Mouse (Mus musculus): ENCODE data around the gene Spryd3. TPM values are rescaled to one million over a fixed set of nuclear protein-coding genes. Genes with fewer than 3 reads are reported as not detected.

The Spryd3 gene
- polyA plus RNA-seq, 1 experiment: 35.5 TPM

GRCm38 (mm10) chr15:102147674-102148402, 11.8 kb upstream of the Spryd3 start:
- TF ChIP-seq CTCF (IDR thresholded peaks at IDR 0.05; ENCODE audit: borderline replicate concordance, insufficient read depth, low read length) (no peak), POLR2A (IDR thresholded peaks at IDR 0.05; ENCODE audit: low read depth, low read length) (no peak)
- H3K4me1 ChIP-seq (ENCODE audit: control insufficient read depth, insufficient read depth, low read length): peaks cover 29% of the 10 kb centered on the region
- H3K27ac ChIP-seq (ENCODE audit: insufficient read depth, low read length): peak overlapping the region; percentile 34; the same call in 1 of the 2 replicates
- no peak overlapping the region for H3K4me3 ChIP-seq (ENCODE audit: insufficient read depth, low read length)

- TF ChIP-seq CTCF (IDR thresholded peaks at IDR 0.05; ENCODE audit: borderline replicate concordance, insufficient read depth, low read length) (peak; percentile 40; the same call in 1 of the 2 replicates), POLR2A (IDR thresholded peaks at IDR 0.05; ENCODE audit: low read depth, low read length) (no peak)
- Histone ChIP-seq H3K4me1 (ENCODE audit: control insufficient read depth, insufficient read depth, low read length) (peaks cover 33% of the 10 kb centered on the region), H3K27ac (ENCODE audit: insufficient read depth, low read length) (no peak overlapping the region), H3K4me3 (ENCODE audit: insufficient read depth, low read length) (no peak overlapping the region)
These were observed 10.8 kb upstream of the Spryd3 start for GRCm38 (mm10) chr15:102146882-102147281.

- H3K27ac ChIP-seq (ENCODE audit: insufficient read depth, low read length): peak overlapping the region; percentile 29
- TF ChIP-seq POLR2A (IDR thresholded peaks at IDR 0.05; ENCODE audit: low read depth, low read length) (no peak), CTCF (IDR thresholded peaks at IDR 0.05; ENCODE audit: borderline replicate concordance, insufficient read depth, low read length) (no peak)
- H3K4me1 ChIP-seq (ENCODE audit: control insufficient read depth, insufficient read depth, low read length): peaks cover 32% of the 10 kb centered on the region
- H3K4me3 ChIP-seq (ENCODE audit: insufficient read depth, low read length): no peak overlapping the region
These were observed 10.1 kb upstream of the Spryd3 start for GRCm38 (mm10) chr15:102146089-102146488.

GRCm38 (mm10) chr15:102145330-102145729, 9.3 kb upstream of the Spryd3 start:
- H3K4me3 ChIP-seq (ENCODE audit: insufficient read depth, low read length): 0 out of 2 replicates have a peak overlapping the region, but pooled peaks have one; percentile 42
- TF ChIP-seq CTCF (IDR thresholded peaks at IDR 0.05; ENCODE audit: borderline replicate concordance, insufficient read depth, low read length): no peak
- peak overlapping the region; percentile 60 for H3K27ac ChIP-seq (ENCODE audit: insufficient read depth, low read length)
- peaks cover 26% of the 10 kb centered on the region for H3K4me1 ChIP-seq (ENCODE audit: control insufficient read depth, insufficient read depth, low read length)

- Histone ChIP-seq H3K27ac (ENCODE audit: insufficient read depth, low read length) (peak overlapping the region; percentile 60), H3K4me1 (ENCODE audit: control insufficient read depth, insufficient read depth, low read length) (peaks cover 23% of the 10 kb centered on the region), H3K4me3 (ENCODE audit: insufficient read depth, low read length) (peak overlapping the region; percentile 42)
- TF ChIP-seq CTCF (IDR thresholded peaks at IDR 0.05; ENCODE audit: borderline replicate concordance, insufficient read depth, low read length) (no peak), POLR2A (IDR thresholded peaks at IDR 0.05; ENCODE audit: low read depth, low read length) (no peak)
These were observed 8.7 kb upstream of the Spryd3 start for GRCm38 (mm10) chr15:102144726-102145125.

- H3K4me1 ChIP-seq (ENCODE audit: control insufficient read depth, insufficient read depth, low read length): peaks cover 23% of the 10 kb centered on the region
- TF ChIP-seq POLR2A (IDR thresholded peaks at IDR 0.05; ENCODE audit: low read depth, low read length) (no peak; the same call in 1 of the 2 replicates), CTCF (IDR thresholded peaks at IDR 0.05; ENCODE audit: borderline replicate concordance, insufficient read depth, low read length) (no peak)
- H3K4me3 ChIP-seq (ENCODE audit: insufficient read depth, low read length): peak within 1 kb of the TSS; percentile 42
- H3K27ac ChIP-seq (ENCODE audit: insufficient read depth, low read length): peak within 1 kb of the TSS; percentile 60
These were observed 8.3 kb upstream of the Spryd3 start, which contains the start of gene Igfbp6 for GRCm38 (mm10) chr15:102144274-102144711. Gene Igfbp6, plus strand, starts transcription at chr15:102144362.

GRCm38 (mm10) chr15:102142914-102143912, 7.2 kb upstream of the Spryd3 start:
- H3K27ac ChIP-seq (ENCODE audit: insufficient read depth, low read length): peak overlapping the region; percentile 60
- TF ChIP-seq POLR2A (IDR thresholded peaks at IDR 0.05; ENCODE audit: low read depth, low read length): peak; percentile 72
- TF ChIP-seq CTCF (IDR thresholded peaks at IDR 0.05; ENCODE audit: borderline replicate concordance, insufficient read depth, low read length): no peak

GRCm38 (mm10) chr15:102141120-102141519, 5.1 kb upstream of the Spryd3 start:
- no peak overlapping the region for H3K27ac ChIP-seq (ENCODE audit: insufficient read depth, low read length)
- H3K4me3 ChIP-seq (ENCODE audit: insufficient read depth, low read length): no peak overlapping the region
- peaks cover 21% of the 10 kb centered on the region for H3K4me1 ChIP-seq (ENCODE audit: control insufficient read depth, insufficient read depth, low read length)
- no peak for TF ChIP-seq CTCF (IDR thresholded peaks at IDR 0.05; ENCODE audit: borderline replicate concordance, insufficient read depth, low read length)
- TF ChIP-seq POLR2A (IDR thresholded peaks at IDR 0.05; ENCODE audit: low read depth, low read length): no peak

More at GRCm38 (mm10) chr15:102142914-102143912, 7.2 kb upstream of the Spryd3 start:
- Histone ChIP-seq H3K4me1 (ENCODE audit: control insufficient read depth, insufficient read depth, low read length) (peaks cover 23% of the 10 kb centered on the region), H3K4me3 (ENCODE audit: insufficient read depth, low read length) (no peak overlapping the region)

- peak overlapping the region; percentile 91 for H3K4me3 ChIP-seq (ENCODE audit: insufficient read depth, low read length)
- TF ChIP-seq CTCF (IDR thresholded peaks at IDR 0.05; ENCODE audit: borderline replicate concordance, insufficient read depth, low read length) (no peak), POLR2A (IDR thresholded peaks at IDR 0.05; ENCODE audit: low read depth, low read length) (no peak)
These were observed 409 bp downstream of the Spryd3 start for GRCm38 (mm10) chr15:102135522-102136128.

More at GRCm38 (mm10) chr15:102135522-102136128, 409 bp downstream of the Spryd3 start:
- Histone ChIP-seq H3K4me1 (ENCODE audit: control insufficient read depth, insufficient read depth, low read length) (no peaks in the 10 kb centered on the region), H3K27ac (ENCODE audit: insufficient read depth, low read length) (peak overlapping the region; percentile 42; the same call in 1 of the 2 replicates)

Measured in embryonic fibroblast, embryonic 13.5 days (primary cell).